Mouse (Mus musculus): ENCODE measurements around the gene Ldlrad1.

DNA sequence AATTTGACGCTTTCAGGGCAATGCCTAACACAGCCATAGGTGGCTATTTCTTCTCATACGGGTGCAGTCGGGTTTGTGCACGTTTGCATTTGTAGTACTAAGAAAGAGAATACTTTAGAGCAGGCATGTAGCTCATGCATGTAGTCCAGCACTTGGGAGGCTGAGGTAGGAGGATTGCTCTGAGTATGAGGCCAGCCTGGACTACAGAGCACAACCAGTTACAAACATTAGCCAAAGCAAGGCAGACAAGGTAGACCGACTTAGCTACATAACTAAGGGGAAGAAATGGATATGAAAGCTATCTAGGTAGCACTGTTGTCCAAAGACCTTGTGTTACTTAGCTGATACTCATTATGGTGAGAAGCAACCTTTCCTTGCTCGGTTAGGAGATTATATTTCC is 27.1 kb upstream of the Ldlrad1 start:
- no peak for TF ChIP-seq CTCF (conservative IDR thresholded peaks at IDR 0.05; ENCODE audit: low read length)
- TF ChIP-seq POU5F1 (IDR thresholded peaks at IDR 0.05; ENCODE audit: borderline replicate concordance, low read length), result no peak
- TF ChIP-seq NANOG (IDR thresholded peaks at IDR 0.05; ENCODE audit: borderline replicate concordance, low read length), result no peak

Measured in E14TG2a.4 (cell line).